Mouse (Mus musculus) megakaryocyte-erythroid progenitor cell, adult 5-6 weeks (primary cell): ENCODE measurements around the gene Specc1. TPM values are rescaled to one million over a fixed set of nuclear protein-coding genes. Genes with fewer than 3 reads are reported as not detected.

Source experiments
- ATAC-seq: replicated peaks from 2 replicates; pipeline ENCODE4 v1.8.0; 2016; ENCODE audit warnings: mild to moderate bottlenecking, inconsistent platforms; ENCODE audit not compliant: severe bottlenecking, poor library complexity, low FRiP score, low TSS enrichment
- total RNA-seq, 2 experiments: library from RNA; stranded (forward) in 1 of 2; stranded (reverse) in 1 of 2; fragments of 200-1000, 215-1000 nt in 1 of 2; fragments of >200 nt in 1 of 2; fragmentation: Nextera tagmentation in 1 of 2; gene quantifications; 2 replicates each; pipeline ENCODE4 v1.2.3; 2014 to 2017

Specc1 gene
- total RNA-seq, 2 experiments from 2014 or later = 35.8 to 65.4 TPM

DNA sequence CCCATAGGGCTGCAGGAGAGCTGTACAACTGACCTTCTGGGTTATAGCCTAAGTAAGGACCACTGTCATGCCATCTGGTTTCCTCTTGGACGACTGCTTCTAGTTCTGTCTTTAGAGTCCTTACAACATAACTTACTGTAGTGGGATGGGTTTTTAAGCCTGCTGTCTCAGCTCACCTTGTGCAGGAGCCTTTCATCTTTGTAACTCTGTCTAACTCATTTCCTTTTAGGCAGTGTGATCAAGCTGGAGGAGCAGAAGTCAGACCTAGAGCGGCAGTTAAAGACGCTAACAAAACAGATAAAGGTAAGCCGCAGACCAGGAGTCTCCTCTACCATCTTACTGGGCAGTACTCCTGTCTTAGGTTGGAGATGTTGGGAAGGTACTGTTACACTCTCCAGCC lies 175.0 kb downstream of the Specc1 start:
- ATAC-seq = no peak

GRCm38 (mm10) chr11:62134191-62134590 lies 177.6 kb downstream of the Specc1 start:
- no peak for ATAC-seq

DNA sequence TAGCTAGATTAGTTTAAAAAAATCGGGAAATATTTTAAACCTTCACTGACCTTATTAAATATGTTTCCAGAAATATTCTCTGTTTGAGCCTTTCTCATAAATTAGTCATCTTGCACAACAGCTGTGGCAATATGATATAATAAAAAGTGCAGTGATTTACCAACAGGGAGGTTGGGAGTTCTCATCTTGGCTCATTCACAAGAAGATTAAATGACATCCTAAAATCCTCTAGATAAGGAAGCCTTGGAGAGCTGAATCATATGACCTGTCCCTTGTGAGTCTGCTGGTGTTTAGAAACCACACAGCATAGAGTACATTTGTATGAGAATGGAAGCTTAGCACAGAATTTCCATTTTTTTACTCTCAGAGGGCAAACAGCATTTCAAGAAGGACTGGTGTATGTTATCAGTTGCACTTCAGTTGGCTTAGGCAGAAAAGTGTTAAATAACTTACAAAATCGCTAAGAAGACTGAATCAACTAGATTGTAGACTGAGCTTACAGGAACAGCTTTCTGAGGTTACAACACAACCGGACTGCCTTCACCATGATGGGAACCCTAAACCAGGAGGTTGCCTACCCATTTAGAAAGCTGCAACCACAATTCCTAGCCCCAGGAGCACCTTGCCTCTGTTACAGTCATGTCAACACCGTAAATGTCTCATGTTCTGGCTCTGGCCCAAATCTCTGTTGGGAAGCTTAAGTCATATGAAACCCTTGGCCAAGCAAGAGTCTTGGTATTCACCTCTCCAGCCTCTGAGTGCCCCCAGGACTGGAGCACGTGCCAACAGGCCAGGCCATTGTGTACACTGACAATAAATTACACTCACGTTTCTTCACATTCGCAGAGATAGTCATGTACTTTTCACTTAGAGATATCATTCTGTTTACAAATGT lies 188.9 kb downstream of the Specc1 start:
- ATAC-seq = no peak

DNA sequence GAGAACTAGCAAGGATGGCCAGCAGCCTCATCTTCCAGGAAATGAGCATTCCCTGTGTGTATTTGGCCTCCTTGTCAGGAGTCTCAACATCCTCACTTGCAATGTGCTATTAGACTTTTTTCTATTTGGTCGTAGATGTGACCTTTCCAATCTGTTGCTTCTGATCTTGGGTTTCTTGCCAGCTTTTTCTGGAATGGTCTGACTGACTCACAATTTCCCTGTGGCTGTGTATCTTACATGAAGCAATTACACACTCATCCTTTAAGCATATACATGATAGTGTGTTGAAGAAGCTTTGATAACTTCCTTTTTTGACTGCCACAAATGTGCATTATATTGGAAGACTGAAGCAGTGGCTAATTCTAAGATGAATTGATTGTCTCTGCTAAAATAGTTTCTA lies 190.1 kb downstream of the Specc1 start:
- ATAC-seq = no peak

DNA sequence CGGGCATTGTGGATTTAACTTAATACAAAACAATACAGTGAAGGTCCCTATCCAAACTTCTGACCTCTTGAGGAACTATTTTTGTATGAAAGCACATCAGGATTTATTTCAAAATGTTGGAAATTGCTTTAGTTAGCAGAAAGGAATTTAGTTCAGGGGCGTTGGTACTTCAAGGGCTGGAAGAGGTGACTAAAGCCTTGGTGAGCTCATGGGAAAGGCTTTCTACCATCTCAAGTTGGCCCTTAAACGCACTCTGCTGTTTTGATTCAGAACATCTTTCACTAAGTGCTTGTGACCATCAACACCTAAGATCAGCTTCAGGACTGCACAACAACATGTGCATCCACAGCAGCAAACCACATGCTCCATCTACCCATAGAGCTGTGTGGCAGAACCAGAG lies 191.5 kb downstream of the Specc1 start:
- no peak for ATAC-seq

DNA sequence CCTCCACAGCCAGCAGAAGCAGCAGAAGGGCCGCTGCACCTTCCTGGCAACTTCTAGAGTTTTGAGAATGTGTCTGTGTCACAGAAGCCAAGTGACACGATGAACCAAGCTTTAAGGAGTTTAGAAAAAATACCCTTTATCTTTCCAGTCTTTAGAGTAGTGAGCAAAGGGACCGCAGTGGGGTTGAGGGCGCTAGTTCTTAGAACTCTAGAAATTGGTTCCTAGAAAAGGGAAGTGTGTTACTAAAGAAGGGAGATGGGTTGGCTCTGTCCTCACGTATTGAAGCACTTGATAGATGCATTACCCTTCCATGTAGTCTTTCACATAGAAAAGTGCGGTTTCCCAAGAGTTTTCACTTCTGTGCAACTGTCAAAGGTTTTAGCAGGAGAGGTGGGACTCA lies 191.9 kb downstream of the Specc1 start:
- no peak for ATAC-seq

- no peak for ATAC-seq
Observed at GRCm38 (mm10) chr11:62153057-62153456, 196.5 kb downstream of the Specc1 start.

GRCm38 (mm10) chr11:62159803-62160202 lies 203.2 kb downstream of the Specc1 start:
- ATAC-seq = peak; percentile 30; the same call in 1 of the 2 replicates

DNA sequence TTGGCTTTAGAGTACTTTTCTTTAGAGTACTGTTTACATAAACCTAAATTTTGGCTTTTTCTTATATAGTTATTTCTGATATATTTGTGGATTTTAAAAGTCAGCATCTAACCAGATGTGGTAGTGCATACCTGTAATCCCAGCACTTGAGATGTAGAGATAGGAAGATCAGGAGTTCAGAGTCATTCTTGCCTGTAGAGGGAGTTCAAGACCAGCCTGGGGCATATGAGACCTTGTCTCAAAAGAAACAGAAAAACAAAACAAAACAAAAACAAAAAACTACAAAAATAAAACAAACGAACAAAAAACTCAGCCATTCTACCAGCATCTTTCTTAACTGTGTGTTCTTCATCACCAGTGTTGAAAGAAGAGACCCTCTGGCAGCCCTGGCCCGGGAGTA lies 204.9 kb downstream of the Specc1 start:
- no peak for ATAC-seq

GRCm38 (mm10) chr11:62164357-62164756 lies 207.8 kb downstream of the Specc1 start:
- peak; percentile 73; the same call in 1 of the 2 replicates for ATAC-seq

GRCm38 (mm10) chr11:62166503-62166902 lies 209.9 kb downstream of the Specc1 start:
- no peak for ATAC-seq

DNA sequence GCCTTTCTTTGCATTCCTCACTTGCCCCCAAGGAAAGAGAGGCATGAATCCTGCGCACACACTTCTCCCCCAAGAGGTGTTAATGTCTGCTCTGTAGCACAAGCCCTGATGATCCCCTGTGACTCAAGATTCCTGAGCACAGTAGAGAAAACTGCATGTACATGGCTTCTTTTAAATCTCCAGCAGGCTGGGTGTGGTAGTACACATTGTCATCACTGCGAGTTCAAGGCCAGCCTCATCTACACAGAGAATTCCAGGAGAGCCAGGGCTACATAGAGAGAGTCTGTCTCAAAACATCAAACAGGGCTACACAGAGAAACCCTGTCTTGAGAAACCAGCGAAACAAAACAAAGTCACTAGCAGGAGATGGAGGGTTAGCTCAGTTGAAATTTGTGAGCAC lies 211.6 kb downstream of the Specc1 start:
- ATAC-seq = no peak

DNA sequence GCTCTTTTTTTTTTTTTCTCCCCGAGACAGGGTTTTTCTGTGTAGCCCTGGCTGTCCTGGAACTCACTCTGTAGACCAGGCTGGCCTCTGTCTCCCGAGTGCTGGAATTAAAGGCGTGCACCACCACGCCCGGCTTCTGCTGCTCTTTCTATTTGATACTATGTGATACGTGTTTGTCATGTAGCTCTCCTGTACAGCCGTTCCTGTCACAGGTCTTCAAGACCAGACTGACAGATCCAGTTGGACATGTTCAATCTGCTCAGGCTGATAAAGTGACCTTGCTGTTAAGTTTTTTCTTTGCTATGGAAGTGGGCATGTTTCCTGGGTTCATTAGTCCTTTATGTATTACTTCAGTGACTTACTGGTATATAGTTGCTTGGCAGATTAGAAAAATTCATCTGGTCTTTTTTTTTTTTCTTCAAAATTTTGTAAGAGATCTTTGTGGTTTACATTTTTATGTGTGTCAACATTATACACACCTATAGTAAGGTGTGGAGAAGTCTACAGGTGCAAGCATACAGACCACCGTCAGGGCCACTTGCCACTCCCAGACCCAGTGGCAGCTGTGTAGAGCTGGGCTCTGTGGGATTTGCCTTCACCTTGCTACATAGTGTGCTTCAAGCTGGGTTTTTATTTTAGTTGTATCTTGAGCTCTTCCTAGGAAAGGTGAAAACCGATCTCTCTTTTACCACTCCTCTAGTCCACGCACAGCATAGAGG lies 221.0 kb downstream of the Specc1 start:
- no peak for ATAC-seq

- no peak for ATAC-seq
Observed at GRCm38 (mm10) chr11:62180791-62181190, 224.2 kb downstream of the Specc1 start.

- ATAC-seq = no peak
Observed at GRCm38 (mm10) chr11:62184900-62185299, 228.3 kb downstream of the Specc1 start.

DNA sequence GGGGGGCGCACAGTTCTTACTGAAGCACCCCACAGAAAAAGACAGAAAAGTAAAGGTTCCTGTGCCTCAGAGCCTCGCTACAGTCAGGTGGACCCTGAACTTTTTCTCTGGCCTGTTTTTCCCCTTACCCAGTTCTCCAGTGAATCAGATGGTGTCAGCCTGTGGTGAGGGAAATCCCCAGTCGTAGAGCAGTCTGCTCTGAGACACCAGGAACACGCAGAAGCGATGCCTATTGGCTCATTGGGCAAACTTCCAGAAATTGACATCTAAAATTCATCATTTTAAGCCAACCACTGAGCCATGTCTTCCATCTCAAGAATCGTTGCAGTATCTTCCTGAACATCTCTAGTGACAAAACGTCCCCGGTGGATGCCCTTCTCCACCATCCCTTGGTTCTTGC lies 230.5 kb downstream of the Specc1 start:
- no peak for ATAC-seq

GRCm38 (mm10) chr11:62192050-62192449 lies 235.5 kb downstream of the Specc1 start:
- no peak for ATAC-seq

- no peak for ATAC-seq
Observed at GRCm38 (mm10) chr11:62193116-62193515, 236.6 kb downstream of the Specc1 start.

- no peak for ATAC-seq
Observed at GRCm38 (mm10) chr11:62194217-62194616, 237.7 kb downstream of the Specc1 start.

- no peak for ATAC-seq
Observed at GRCm38 (mm10) chr11:62200901-62201512, 244.4 kb downstream of the Specc1 start.
